Mouse (Mus musculus) midbrain, embryonic 11.5 days (tissue): ENCODE measurements at regions not wholly inside any gene's neighbourhood (a gene's known extent, or its start where the extent isn't known, plus 50 kb on each side); places are given as distances from the start of the nearest gene placed in this dataset.

Source experiments
- ATAC-seq: fragments of 200-750 bp; cut with Nextera tagmentation; 2 replicates; pipeline ENCODE4 v1.8.0; 2017; ENCODE audit warnings: moderate TSS enrichment, moderate library complexity; ENCODE audit not compliant: low FRiP score
- DNase-seq: peaks from one replicate; pipeline ENCODE4 v3.0.0; 2015; ENCODE audit warnings: low spot score; ENCODE audit errors: missing footprints
- H3K27ac ChIP-seq: fragments of 300-500 bp; sonication (generic); 2 replicates; pipeline ENCODE4 v1.5.1; 2014; ENCODE audit warnings: low read depth, low read length
- H3K27me3 ChIP-seq: fragments of 300-500 bp; sonication (generic); 2 replicates; pipeline ENCODE4 v1.6.1; 2014; ENCODE audit warnings: mild to moderate bottlenecking, low read length, moderate library complexity, mixed read lengths; ENCODE audit not compliant: control insufficient read depth, insufficient read depth
- H3K36me3 ChIP-seq: fragments of 300-500 bp; sonication (generic); 2 replicates; pipeline ENCODE4 v1.6.1; 2014; ENCODE audit warnings: mild to moderate bottlenecking, low read length, moderate library complexity, mixed read lengths; ENCODE audit not compliant: control insufficient read depth, insufficient read depth
- H3K4me1 ChIP-seq: fragments of 300-500 bp; sonication (generic); 2 replicates; pipeline ENCODE4 v1.6.1; 2014; ENCODE audit warnings: low read length; ENCODE audit not compliant: control insufficient read depth, insufficient read depth
- H3K4me2 ChIP-seq: fragments of 300-500 bp; sonication (generic); 2 replicates; pipeline ENCODE4 v1.6.1; 2014; ENCODE audit warnings: mild to moderate bottlenecking, moderate library complexity
- H3K4me3 ChIP-seq: fragments of 300-500 bp; sonication (generic); 2 replicates; pipeline ENCODE4 v1.5.1; 2014; ENCODE audit warnings: low read depth, low read length
- H3K9ac ChIP-seq: fragments of 300-500 bp; sonication (generic); 2 replicates; pipeline ENCODE4 v1.6.1; 2014; ENCODE audit warnings: low read length
- H3K9me3 ChIP-seq: fragments of 300-500 bp; sonication (generic); 2 replicates; pipeline ENCODE4 v1.6.1; 2016; ENCODE audit warnings: low read length; ENCODE audit not compliant: control insufficient read depth
- WGBS: fragments of 180-500 bp; shearing (Covaris S2); extraction: QIAGEN DNeasy Blood & Tissue Kit; methylation state at CpG from one replicate; pipeline ENCODE4 v1.1.7; 2014; 5-methylcytosine and 5-hydroxymethylcytosine counted together

DNA sequence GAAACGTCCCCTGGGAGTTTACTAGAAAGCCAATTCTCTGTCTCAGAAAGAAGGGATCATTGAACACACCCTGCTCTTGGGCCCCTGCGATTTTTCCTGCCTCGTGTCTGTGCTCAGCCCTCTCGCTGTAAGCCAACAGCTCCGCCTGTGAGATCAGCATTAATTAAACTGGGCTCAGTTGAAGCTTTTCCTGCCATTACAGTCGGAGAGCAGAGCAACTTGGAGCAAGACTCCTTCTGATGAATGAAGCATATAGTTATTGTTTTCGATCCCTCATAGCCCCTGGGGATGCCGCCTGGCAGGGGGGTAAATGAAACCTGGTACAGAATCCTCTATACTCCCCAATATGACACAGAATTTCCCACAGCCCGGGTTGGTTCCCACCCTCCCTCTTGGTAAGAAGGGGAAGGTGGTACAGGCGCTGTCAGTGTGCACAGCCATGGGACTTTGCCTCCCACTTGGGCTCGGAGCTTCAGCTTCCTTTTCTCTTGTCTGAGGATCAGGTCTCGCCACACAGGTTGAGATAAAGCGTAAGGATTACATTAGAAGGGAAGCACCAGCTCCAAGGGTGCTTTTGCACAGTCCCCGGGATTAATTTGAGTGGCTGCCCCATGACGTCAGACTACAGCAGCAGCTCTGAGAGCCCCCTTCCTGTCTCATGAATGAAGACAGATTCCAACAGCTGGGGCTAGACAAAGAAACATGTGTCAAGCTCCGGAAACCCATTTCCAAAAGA lies 257.1 kb downstream of the Mycn start:
- peak; percentile 44; the same call in 1 of the 2 replicates for ATAC-seq
- H3K9ac ChIP-seq, result peak overlapping the region; percentile 37; the same call in 1 of the 2 replicates

DNA sequence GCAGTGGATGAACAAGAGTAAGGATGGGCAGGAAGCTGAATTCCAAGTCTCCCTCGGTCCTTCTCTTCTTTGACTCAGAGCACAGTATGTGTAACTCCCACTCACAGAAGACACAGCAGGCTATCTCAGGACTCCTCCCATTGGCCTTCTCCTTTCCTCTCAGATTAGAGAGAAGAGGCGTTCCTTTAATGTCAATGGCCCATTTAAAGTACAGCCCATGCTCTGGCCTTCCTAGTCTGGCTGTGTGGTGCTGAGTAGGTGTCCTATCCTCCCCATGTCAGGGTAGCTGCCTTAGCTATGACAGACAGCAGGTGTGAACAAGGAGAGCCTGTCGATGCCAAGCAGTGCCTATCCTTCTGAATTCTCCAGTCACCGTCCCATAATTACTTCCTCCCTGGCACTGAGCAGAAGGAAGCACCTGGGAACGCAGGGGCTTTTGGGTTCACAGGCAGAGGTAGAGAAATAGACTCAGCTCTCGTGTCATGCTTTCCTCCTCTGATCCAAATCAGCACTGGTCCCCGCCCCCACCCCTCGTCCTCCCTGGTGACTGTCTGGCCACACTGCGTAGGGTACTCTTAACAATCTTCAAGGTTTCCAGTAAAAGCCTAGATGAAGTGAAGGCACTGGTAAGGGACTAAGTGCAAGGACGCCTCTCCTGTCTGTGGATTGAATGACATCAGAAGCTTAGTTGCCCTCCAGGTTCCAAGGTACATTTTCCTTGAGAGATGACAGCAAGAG lies 257.8 kb downstream of the Mycn start:
- 0 out of 2 replicates have a peak overlapping the region, but pooled peaks have one; percentile 8 for H3K4me2 ChIP-seq
- peak overlapping the region; percentile 41 for H3K27ac ChIP-seq
- peak overlapping the region; percentile 37; the same call in 1 of the 2 replicates for H3K9ac ChIP-seq
- DNase-seq, result peak; percentile 76
- WGBS, result 46% methylated on average over 10 of the region's 10 CpGs
- ATAC-seq, result no peak
- peaks cover 41% of the 10 kb centered on the region for H3K4me1 ChIP-seq
- no peaks in the 10 kb centered on the region for H3K27me3 ChIP-seq
- H3K36me3 ChIP-seq, result no peaks in the 10 kb centered on the region
- H3K9me3 ChIP-seq, result no peaks in the 10 kb centered on the region
- H3K4me3 ChIP-seq, result no peak overlapping the region

More for the DNA sequence above, 257.1 kb downstream of the Mycn start:
- Histone ChIP-seq H3K27ac (peak overlapping the region; percentile 41; the same call in 1 of the 2 replicates), H3K36me3 (no peaks in the 10 kb centered on the region), H3K9me3 (no peaks in the 10 kb centered on the region), H3K27me3 (no peaks in the 10 kb centered on the region), H3K4me2 (peak overlapping the region; percentile 8; the same call in 1 of the 2 replicates), H3K4me3 (no peak overlapping the region), H3K4me1 (peaks cover 41% of the 10 kb centered on the region)
- peak; percentile 94 for DNase-seq
- WGBS, result 21% methylated on average over 16 of the region's 16 CpGs

DNA sequence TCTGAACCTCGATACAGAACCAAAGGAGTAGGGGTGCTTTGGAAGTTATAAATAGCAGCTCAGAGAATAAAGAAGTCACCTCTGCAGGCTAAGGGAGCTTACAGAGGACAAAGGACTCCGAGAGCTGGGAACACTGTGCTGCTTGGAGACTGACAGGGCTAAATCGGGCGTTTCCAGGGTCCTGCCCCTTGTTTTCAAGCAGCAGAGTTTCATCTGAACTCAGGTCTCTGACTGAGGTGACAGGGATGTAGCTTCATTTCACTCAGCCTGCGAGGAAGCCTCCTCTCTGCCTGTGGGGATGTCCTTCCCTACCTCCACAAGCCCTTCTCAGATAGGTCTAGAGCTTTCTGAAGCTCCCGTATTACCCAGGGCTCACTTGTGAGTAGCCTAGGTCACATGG lies 260.6 kb downstream of the Mycn start:
- Histone ChIP-seq H3K9ac (peak overlapping the region; percentile 60), H3K27me3 (no peaks in the 10 kb centered on the region), H3K36me3 (no peaks in the 10 kb centered on the region), H3K4me3 (peak overlapping the region; percentile 20), H3K9me3 (no peaks in the 10 kb centered on the region), H3K4me2 (peak overlapping the region; percentile 43), H3K27ac (peak overlapping the region; percentile 89), H3K4me1 (peaks cover 48% of the 10 kb centered on the region)
- WGBS, result 5% methylated on average over 6 of the region's 6 CpGs
- DNase-seq (peak; percentile 95), ATAC-seq (peak; percentile 78)

DNA sequence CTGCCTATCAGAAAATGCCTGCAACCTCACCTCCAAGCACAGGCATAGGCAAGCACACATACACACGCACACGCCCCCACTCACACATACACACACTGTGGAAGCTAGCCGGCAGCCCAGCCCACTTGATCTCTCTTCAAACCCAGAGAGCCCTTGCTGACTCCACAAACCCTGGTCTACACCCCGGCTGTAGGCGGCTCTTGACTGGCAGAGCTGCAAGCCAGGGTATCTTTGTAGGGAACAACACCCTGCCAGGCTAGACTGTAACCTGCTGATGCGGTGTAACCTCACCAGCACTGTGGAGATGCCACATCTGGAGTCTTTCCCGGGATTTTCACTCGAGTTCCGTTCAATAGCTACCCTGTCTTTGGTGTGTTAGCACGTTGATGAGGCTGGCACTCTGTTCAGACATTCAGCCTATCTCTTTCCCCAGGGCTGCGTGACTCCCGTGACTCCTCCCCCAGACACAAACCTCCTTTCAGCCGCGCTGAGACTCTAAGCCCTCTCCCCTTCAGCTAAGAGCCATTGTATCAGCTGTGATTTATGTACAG lies 261.3 kb downstream of the Mycn start:
- 7% methylated on average over 14 of the region's 14 CpGs for WGBS
- H3K4me1 ChIP-seq, result peaks cover 47% of the 10 kb centered on the region
- peak; percentile 94 for DNase-seq

DNA sequence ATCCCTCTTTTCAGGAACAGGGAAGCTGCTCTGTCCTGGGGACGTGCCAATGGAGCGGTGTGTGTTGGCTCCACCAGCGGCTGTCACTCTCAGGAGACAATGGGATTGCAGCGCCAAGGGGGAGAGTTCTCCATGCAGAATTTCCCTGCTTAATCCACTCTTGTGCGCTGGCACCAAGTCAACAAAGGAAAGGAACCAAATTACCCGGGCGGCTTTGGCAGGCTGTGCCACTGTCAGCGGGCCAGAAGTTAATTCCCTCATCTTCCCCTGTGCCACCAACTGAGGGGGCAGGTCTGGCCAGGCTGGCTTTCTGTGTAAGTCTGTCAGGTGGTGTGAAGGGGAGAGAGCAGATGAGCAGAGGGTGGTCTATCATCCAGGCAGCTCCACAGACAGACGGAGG lies 265.0 kb downstream of the Mycn start:
- ATAC-seq (no peak), DNase-seq (peak; percentile 89)
- Histone ChIP-seq H3K9me3 (no peaks in the 10 kb centered on the region), H3K27me3 (no peaks in the 10 kb centered on the region), H3K4me1 (peaks cover 25% of the 10 kb centered on the region), H3K4me3 (no peak overlapping the region), H3K27ac (no peak overlapping the region), H3K36me3 (no peaks in the 10 kb centered on the region), H3K4me2 (no peak overlapping the region), H3K9ac (no peak overlapping the region)
- 16% methylated on average over 9 of the region's 9 CpGs for WGBS

More for the DNA sequence above, 261.3 kb downstream of the Mycn start:
- Histone ChIP-seq H3K4me2 (peak overlapping the region; percentile 43), H3K36me3 (no peaks in the 10 kb centered on the region), H3K27ac (peak overlapping the region; percentile 89), H3K9me3 (no peaks in the 10 kb centered on the region), H3K9ac (peak overlapping the region; percentile 60), H3K27me3 (no peaks in the 10 kb centered on the region), H3K4me3 (peak overlapping the region; percentile 20)
- ATAC-seq, result peak; percentile 89

DNA sequence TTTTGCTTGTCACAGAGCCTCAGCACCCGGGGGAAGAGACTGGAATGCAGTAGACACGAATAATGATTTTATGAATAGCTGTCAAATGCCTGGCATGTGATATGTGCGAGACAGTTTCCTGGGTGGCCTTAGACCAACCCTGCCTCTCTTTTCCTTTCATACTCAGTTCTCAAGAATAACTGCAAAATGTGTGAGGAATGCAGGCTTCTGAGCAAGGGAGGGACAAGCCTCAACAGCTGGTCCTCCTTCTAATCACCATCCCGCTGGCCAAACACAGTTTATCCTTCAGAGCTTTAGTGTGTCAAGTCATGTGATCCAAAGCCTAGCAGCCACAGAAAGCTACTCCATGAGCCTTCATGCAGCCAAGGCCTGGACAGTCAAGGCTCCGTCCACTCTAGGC lies 271.8 kb downstream of the Mycn start:
- 73% methylated on average over 5 of the region's 5 CpGs for WGBS
- DNase-seq, result no peak
- H3K36me3 ChIP-seq, result no peaks in the 10 kb centered on the region
- no peaks in the 10 kb centered on the region for H3K27me3 ChIP-seq
- no peak overlapping the region for H3K9ac ChIP-seq
- H3K9me3 ChIP-seq, result no peaks in the 10 kb centered on the region
- no peak overlapping the region for H3K4me2 ChIP-seq
- H3K4me3 ChIP-seq, result no peak overlapping the region
- ATAC-seq, result no peak
- no peak overlapping the region for H3K27ac ChIP-seq
- no peaks in the 10 kb centered on the region for H3K4me1 ChIP-seq

DNA sequence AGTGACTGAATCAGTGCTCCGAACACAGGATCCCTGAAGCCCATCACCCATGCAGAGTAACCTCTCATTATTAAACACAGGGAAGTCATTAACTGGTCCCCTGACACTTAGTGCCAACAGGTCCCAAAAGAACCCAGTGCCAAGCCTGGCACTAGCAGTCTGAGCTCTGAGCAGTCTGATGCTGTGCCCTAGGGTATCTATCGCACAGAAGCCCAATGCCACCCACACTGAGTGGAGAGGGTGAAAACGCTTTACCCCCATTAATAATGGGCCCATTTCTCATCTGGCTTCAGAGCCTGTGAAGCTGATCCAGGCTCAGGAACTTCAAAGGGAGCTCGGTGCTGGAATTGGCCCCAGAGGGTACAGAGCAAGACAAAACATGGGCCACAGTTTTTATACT lies 272.8 kb downstream of the Mycn start:
- 89% methylated on average over 4 of the region's 4 CpGs for WGBS
- DNase-seq (no peak), ATAC-seq (no peak)
- Histone ChIP-seq H3K27ac (no peak overlapping the region), H3K27me3 (no peaks in the 10 kb centered on the region), H3K4me2 (no peak overlapping the region), H3K9ac (no peak overlapping the region), H3K9me3 (no peaks in the 10 kb centered on the region), H3K4me1 (no peaks in the 10 kb centered on the region), H3K36me3 (no peaks in the 10 kb centered on the region), H3K4me3 (no peak overlapping the region)

DNA sequence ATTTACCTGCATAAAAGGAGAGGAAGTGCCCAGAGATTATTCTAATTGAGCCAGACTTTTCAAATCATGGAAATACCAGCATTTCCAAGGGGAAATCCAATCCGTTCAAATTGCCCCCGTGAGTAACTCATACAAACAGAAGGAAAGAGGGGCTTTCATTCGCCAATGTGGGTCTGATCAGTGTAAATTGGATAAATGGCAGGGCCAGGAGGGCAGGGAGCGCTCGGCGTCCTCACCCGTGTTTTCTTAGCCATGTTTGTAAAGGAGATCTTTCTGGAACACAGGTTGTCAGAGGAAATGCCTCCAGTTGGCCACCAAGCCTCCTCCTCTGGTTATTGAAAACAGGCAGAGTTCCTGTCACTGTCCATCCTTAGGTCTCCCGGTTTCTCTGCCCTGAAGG lies 286.1 kb downstream of the Mycn start:
- Histone ChIP-seq H3K9me3 (peaks cover 3% of the 10 kb centered on the region; the same call in 1 of the 2 replicates), H3K36me3 (no peaks in the 10 kb centered on the region), H3K27me3 (no peaks in the 10 kb centered on the region), H3K4me1 (peaks cover 14% of the 10 kb centered on the region), H3K4me2 (no peak overlapping the region), H3K9ac (no peak overlapping the region), H3K27ac (no peak overlapping the region), H3K4me3 (no peak overlapping the region)
- peak; percentile 74 for DNase-seq
- WGBS, result 88% methylated on average over 8 of the region's 8 CpGs
- no peak for ATAC-seq

DNA sequence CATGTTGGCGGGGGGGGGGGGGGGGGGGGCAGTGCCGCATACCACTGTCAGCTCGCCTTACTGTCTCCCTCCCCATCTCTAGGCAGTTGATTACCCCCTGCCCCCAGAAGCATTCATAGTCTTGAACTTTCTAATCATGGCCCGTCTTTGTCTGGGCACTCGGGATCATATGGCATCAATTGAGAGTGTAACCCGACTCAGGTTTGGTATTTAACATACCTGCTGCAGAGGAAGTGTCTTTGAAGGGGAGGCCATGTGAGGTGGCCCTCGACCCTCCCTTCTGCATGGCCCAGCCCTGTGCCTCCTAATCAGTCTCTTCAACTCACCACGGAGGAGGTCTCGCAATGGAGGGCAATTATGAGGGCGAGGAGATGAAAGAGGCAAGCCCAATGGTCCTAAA lies 286.5 kb downstream of the Mycn start:
- ATAC-seq (no peak), DNase-seq (peak; percentile 35)

More for the DNA sequence above, 286.5 kb downstream of the Mycn start:
- peaks cover 3% of the 10 kb centered on the region; the same call in 1 of the 2 replicates for H3K9me3 ChIP-seq
- no peak overlapping the region for H3K4me3 ChIP-seq
- no peak overlapping the region for H3K4me2 ChIP-seq
- peaks cover 14% of the 10 kb centered on the region for H3K4me1 ChIP-seq
- H3K36me3 ChIP-seq, result no peaks in the 10 kb centered on the region
- no peak overlapping the region for H3K9ac ChIP-seq
- H3K27me3 ChIP-seq, result no peaks in the 10 kb centered on the region
- WGBS, result 78% methylated on average over 10 of the region's 10 CpGs
- H3K27ac ChIP-seq, result no peak overlapping the region
